Mouse (Mus musculus) spleen, postnatal 36 days (tissue): ENCODE measurements around the gene Thap12.

ENCODE experiments used
- DNase-seq, 2 experiments: peaks; one replicate each; pipeline ENCODE4 v3.0.0; 2022; ENCODE audit warnings: low spot score in 2 of 2, mixed read lengths in 1 of 2

Gene Thap12

DNA sequence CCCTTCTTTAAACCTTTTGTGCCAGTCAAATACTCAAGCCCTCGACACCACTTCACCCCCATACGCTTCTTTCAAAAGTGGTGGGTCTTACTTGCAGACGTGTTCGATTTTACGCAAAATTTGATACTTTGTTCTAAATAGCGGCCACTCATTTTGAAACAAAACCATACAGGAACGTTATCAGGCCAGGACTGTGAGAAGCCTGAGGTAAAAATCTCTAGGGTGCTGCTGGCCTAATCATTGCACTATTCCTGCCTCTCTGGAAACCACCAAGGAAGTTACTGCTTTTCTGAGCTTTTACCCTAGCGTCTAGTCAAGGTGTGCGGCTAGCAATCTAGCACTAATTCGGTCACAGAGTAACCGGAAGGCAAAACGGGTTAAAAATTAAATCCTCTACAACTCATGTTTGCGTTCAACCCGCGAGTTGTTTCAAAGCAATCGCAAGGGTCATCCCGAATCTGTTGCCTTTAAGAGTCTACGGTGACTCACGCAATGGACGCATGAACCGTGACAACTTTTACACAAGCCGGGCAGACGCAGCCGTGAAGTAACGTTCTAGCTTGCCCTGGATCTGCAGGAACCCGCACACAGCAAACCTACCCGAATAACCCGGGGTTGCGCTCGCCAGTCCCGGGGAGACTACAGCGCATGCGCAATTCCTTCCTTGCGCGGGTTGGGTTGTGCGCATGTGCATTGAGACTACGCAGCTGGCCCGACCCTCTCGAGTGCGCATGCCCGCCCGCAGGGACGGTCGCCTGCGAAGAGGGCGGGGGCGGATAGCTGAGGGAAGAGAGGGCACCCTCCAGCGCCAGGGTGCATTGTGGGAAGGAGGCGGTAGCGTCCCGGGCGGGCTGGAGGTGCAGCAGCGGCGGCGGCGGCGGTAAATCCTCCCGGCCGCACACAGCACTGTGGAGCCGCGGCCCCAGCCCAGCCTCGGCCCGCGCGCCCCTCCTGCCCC lies at the start of gene Thap12:
Gene Thap12, plus strand, starts transcription at position 821 of the 958 bp plus-strand sequence.
- DNase-seq = peak; percentile 99

GRCm38 (mm10) chr7:98655681-98656530 lies 47.0 kb upstream of the Thap12 start:
- DNase-seq = peak; percentile 63 to 65

DNA sequence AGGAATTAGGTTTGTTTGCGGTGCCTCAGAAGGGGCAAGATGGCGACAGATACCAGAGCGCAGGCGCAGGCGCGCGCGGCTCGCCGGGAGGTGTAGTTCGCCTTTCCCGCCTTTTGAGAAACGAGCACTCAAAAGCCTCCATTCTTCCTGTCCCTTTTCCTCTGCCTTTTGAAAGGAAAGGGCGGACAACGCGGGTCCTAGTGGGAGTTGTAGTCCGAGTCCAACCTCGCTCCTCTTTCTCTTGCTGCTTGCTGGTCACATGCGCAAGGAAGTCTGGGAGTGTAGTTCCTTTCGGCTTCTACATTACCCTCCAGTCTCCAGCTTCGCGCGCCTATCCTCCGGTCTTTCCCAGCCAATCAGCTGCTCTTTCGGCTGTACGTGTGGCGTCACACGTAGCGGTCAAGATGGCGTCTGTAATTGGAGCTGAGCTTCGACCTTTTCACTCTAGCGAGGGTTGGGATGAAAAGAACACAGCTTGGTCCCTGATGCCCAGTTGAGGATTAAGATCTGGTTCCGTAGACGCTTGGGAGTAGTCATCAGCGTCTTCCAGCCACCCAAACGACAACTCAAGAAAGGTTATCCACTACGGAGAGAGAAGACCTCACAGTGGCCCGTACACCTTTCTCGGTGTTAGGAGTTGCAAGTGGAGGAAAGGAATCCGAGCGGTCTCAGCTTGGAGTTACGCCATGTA lies 46.2 kb upstream of the Thap12 start, which contains the start of gene Emsy:
Gene Emsy, minus strand, starts transcription at position 253 of the 691 bp plus-strand sequence.
- peak; percentile 92 to 94 for DNase-seq

- DNase-seq = no peak
These were observed 37.7 kb upstream of the Thap12 start for GRCm38 (mm10) chr7:98665166-98665565.

GRCm38 (mm10) chr7:98665726-98666125 lies 37.2 kb upstream of the Thap12 start:
- DNase-seq = no peak

DNA sequence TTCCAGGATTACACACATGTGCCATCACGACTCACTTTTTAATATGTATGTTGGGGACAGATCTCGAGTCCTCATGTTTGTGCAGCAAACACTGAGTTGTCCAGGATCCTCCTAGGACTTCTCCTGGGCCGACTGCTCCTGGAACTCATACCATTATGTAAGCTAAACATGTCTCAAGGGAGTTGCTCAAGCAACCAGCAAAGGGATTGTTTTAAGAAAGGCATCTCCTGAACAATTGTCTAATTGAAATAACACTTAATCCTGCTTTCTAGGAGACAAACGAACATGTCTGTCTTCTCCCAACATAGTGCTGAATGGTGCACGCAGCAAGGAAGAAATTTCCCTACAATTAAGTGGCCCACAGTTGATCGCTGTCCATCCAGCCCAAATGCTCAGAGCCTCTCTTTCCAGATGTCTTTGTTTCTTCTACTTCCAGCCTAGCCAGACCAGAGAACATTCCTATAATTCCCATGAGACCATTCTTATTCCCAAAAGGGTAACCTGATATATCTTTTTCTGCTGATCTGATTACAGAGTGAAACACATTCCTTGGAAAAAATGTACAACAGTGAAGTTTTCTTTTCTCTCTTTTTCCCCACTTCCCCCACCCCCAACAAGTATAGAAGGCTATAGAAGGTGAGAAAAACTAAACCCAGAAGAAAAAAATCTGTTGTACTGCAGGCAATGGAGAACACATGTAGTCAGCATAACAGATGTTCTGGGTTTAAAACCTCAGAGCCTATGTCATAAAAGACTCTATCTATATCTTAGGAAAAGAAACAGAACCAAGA lies 34.8 kb upstream of the Thap12 start:
- DNase-seq = no peak

- no peak for DNase-seq
These were observed 32.1 kb upstream of the Thap12 start for GRCm38 (mm10) chr7:98670831-98671230.

GRCm38 (mm10) chr7:98671416-98671815 lies 31.5 kb upstream of the Thap12 start:
- no peak for DNase-seq

DNA sequence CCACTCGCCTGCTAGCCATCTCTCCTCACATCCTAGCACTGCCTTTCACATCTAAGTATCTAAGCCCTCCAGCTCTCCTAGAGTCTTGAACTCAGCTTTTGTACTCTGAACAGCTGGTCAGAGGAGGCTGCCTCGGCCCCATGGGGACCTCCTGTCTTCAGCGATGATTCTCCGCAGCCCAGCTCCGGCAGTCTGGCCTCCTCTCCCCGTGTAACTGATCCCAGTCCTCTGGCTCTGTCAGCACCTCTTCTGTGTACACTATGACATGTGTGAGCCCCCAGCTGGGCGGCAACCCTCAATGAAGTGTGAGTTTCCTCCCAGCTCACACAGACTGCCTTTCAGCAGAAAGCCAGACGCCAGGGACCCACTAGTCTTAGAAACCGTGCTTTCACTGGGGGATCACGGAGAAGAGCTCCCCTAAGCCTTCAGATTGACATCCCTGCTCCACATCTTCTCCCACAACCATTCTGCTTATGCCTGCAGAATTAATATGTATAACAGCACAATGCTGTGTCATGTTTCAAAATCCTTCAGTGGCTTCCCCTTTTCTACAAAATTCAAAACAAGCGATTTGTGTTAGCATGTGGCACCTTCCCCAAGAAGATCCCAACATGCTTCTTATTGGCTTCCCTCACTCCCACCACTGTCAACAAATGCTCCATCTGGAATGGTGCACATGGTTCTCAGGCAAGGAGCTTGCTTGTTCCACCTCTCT lies 30.5 kb upstream of the Thap12 start:
- DNase-seq = no peak

GRCm38 (mm10) chr7:98674344-98674743 lies 28.6 kb upstream of the Thap12 start:
- no peak for DNase-seq

DNA sequence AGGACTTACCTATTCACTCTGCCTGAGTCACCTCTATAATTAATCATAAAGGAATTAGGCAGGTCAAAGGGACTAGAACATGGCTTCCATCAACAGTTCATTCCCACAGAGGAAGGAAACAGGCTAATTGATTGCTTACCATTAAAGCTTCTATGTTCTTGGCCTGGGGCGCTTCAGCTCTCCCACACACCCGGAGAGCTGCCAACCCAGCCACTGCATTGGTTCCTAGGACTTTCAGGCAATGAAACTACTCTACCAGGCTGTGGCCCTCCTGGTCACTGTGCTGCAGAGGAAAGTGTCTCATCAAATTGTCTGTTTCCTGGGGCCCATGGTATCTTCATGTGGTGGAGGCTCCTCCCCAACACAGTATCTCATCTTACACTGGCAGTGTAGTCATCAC lies 25.4 kb upstream of the Thap12 start:
- DNase-seq = no peak

DNA sequence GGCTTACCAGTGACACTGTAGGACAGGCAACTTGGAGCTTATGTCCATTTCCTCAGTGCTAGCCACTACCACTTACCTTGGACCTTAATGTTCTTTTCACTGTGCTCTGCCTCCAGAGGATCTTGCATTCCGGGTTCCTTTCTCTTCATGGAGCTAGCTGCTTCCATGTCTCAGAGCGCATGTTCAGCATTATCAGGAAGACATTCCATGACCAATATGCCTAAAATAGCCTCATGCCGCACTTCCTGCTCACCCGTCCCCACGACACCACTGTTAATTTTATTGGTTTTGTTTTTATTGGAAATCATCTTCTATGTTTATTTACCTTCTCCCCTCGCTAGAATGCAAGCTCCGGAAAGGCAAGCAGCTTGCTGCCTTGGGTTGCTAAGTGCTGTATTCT lies 24.5 kb upstream of the Thap12 start:
- DNase-seq = no peak

DNA sequence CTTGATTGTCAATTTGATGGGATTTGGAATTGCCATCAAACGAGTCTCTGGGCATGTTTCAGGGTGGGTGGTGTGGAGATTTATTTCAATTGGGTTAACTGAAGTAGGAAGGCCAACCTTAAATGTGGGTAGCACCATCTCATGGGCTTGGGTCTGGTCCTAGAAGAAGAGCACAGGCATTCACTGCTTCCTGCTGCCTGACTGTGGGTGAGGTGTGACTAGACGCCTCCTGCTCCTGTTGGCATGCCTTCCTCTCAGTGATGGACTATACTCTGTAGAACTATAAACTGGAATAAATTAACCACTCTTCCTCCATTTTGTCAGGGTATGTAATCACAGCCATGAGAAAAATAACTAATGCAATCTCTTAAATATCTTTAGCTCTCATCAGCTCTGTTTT lies 22.2 kb upstream of the Thap12 start:
- no peak for DNase-seq

GRCm38 (mm10) chr7:98682821-98683220 lies 20.1 kb upstream of the Thap12 start:
- DNase-seq = no peak

DNA sequence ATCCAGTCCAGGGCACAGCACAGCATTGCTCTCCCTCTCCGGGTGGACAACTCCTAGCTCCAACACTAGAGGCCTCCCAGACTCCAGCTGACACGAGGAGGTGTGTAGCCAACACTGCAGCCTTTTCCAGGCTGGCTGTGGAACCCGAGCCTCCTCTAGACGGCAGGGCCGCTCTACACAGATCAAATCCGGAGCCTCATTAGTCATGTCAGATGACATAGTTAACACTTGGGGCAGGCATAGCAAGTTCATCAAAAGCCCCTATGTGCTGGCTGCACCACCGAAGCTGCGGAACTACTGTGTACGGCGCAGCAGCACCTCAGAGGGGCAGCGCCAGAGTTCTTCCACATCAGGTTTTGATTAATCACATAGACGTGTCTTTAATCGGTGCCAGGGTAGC lies 17.0 kb upstream of the Thap12 start:
- no peak for DNase-seq

DNA sequence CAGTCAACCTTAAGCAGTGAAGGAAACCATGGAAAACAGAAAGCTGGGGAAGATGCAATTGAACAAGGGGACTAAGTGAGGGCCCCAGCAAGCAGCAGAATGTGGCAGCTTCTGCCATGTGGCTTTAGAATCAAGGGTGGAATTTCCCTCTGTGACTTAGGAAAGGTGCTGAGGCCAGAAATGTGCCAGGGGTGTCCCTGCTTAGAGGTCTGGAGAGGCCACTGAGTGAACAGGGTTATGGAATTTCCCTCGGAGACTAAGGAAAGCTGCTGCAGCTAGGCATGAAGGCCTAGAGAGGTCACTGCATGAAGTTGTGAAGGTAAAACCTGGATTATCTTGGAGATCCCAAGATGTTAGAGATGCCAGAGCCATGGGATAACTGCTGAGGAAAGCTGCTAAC lies 12.8 kb upstream of the Thap12 start:
- no peak for DNase-seq

GRCm38 (mm10) chr7:98690831-98691230 lies 12.1 kb upstream of the Thap12 start:
- peak; percentile 11 to 20 for DNase-seq

DNA sequence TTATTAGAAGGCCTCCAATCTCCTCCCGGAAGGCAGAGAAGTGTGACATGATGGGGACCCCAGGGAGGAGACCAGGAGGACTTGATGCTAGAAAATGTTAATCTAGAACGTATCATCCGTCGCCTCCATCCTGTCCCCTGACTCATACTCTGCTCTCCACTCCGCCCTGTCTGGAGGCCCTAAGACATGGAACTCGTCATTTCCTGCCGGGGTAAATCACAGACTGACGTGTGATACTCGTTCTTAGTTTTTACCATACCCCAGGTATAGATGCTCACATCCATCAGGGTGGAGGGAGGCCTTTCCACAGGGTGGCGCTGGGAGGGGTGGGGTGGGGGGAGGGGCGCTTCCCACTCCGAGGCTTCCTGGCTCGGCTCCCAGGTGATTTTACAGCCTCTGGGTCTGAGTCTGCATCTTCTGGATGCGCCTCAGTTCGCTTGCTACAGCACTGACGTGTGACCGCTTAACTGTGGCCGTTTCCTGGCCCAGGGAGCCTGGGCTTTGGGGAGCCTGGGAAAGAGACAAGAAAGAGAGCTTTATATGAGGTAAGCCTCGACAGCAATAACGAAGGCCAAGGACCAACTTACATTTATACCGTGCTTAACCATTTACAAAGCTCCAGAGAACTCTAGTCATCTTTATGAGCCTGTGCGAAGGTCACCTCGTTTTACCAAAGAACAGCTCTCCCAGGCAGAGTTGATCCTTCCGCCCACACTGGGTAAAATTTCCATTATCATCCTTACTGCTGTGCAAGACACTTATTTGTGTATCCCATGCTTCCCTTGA lies 9.9 kb upstream of the Thap12 start:
- peak in 1 of 2 experiments; percentile 8 for DNase-seq

- DNase-seq = peak; percentile 73 to 77
These were observed 8.9 kb upstream of the Thap12 start for GRCm38 (mm10) chr7:98694046-98694445.

- no peak for DNase-seq
These were observed 5.4 kb upstream of the Thap12 start for GRCm38 (mm10) chr7:98697496-98697895.
